Mouse (Mus musculus) cerebellum, adult 18-20 months (tissue): ENCODE measurements at regions not wholly inside any gene's neighbourhood (a gene's known extent, or its start where the extent isn't known, plus 50 kb on each side); places are given as distances from the start of the nearest gene placed in this dataset.

ENCODE experiments used
- DNase-seq, 2 experiments: peaks; one replicate each; pipeline ENCODE4 v3.0.0; 2021

- no peak for DNase-seq
Observed at GRCm38 (mm10) chr10:95085688-95086268, 141.1 kb upstream of the Plxnc1 start.

DNA sequence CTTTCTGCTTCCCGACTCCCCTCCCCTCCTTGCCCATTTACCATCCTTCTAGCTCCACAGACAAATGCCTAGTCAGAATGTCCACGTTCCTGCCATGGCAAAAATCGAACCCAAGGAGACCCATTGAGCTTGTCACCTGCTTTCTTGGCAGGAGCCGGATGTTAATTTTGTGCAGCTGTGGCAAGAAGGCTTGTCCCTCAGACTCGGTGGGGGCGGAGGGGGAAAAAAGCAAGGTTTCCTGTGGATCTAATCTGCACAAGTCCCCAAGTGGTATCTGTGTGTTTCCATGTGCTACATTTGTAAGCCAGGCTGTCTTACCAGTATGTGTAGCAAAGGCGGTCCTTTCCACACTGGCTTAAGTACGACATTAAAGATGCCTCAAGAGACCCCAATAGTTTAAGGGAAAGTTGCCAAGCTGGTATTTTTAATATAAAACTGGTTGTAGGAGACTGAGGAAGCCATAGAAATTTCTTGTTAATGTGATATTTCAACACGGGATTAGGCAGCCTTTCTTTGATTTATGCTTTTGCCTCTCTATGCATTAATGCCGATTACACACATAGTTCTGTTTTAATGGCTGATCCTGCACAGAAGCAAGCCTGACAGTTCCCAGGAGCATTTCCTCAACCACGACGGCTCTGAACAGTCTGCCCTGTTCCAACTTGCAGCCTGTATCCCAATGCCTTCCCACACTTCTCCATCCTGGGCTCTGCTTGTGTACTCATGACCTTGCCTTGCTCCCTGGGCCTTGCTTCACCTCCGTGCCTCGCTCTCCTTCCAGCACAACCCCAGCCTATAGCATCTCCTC lies 138.9 kb upstream of the Plxnc1 start:
- DNase-seq, result no peak

GRCm38 (mm10) chr10:95082634-95083033 lies 138.0 kb upstream of the Plxnc1 start:
- no peak for DNase-seq

DNA sequence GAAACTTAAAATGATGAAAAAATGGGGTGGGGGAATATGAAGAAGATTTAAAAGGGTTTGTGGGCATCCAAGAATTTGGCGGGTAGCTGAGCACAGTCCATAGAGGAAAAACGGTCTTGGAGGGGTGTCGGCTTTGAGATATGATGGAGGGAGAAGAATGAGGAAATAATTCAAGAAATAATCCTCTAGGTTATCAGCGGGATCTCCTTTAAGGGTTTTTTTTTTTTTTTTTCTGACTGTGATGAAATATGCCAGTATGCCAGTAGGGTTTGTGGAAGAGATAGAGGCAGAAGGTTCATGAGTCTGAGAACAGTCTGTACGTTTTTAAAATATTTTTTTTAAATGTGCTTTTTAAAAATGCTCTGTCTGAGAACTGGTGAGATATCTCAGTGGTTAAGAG lies 135.3 kb upstream of the Plxnc1 start:
- DNase-seq, result no peak

GRCm38 (mm10) chr10:95076421-95076820 lies 131.8 kb upstream of the Plxnc1 start:
- no peak for DNase-seq

- DNase-seq, result no peak
Observed at GRCm38 (mm10) chr10:95075897-95076296, 131.3 kb upstream of the Plxnc1 start.

DNA sequence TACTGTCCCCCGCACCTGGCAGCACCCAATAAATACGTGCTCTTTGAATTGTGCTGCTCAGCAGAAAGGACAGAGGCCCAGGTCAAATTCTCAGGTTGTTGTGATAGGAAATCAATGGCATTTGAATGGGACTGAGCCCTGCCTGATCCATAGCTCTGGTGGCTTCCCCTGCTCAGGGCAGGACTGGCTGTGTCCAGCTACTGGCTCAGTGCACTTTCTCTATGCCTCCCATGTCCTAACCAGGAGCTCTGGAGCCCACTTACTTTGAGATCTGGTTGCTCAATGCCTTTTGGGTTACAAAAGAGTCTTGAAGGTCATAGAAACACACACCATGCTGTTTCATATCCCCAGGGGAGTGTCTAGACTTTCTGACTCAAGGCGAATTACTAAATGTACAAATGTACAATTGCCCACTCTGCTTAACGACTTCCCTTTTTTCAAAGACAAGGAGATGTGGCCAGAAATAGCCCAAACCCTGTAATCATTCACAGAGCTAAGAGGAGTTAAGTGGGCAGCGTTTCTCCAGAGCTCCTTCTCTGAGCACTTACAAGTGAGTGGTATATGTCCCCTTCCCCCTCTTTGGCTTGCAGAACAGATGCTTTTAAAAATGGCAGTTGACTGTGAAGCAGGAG lies 130.4 kb upstream of the Plxnc1 start:
- no peak for DNase-seq

DNA sequence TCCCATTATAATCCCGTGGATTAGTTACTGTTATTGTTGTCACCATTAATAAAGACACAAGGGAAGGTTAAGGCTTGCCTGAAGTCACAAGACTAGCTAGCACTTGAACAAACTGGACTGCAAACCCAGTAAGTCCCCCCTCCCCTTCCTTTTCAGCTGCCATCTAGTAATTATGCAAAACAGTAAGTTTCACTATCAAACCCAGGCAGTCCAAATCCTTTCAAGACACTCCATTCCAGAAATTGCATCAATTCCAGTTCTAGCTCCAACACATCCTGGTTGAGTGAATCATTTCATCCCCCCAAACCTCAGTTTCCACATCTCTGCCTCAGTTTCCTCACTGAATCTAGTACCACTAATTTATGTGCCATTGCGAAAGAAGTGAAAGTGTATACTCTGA lies 129.7 kb upstream of the Plxnc1 start:
- DNase-seq, result no peak

GRCm38 (mm10) chr10:95067971-95068370 lies 123.3 kb upstream of the Plxnc1 start:
- DNase-seq, result no peak

DNA sequence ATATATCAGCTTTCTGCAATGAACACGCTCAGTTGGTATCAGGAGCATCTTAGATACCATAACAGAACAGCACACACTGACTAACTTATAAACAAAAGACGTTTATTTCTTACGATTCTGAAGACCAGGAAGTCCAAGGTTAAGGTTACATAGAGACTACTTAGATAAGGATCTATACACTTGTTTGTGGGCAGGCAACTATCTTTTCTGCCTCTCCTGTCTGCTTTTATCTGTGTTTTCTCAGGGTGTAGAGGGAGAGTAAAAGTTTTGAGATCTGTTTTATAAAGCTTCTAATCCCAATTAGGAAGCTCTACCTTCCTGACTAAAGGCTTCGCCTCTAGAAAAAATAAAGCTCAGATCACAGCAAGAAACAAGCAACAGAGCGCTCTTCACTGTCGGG lies 122.1 kb upstream of the Plxnc1 start:
- DNase-seq, result no peak

- DNase-seq, result no peak
Observed at GRCm38 (mm10) chr10:95059486-95060091, 115.0 kb upstream of the Plxnc1 start.

GRCm38 (mm10) chr10:95059078-95059477 lies 114.4 kb upstream of the Plxnc1 start:
- DNase-seq, result no peak

GRCm38 (mm10) chr10:95057051-95057714 lies 112.5 kb upstream of the Plxnc1 start:
- no peak for DNase-seq

GRCm38 (mm10) chr10:95056541-95056940 lies 111.9 kb upstream of the Plxnc1 start:
- no peak for DNase-seq

DNA sequence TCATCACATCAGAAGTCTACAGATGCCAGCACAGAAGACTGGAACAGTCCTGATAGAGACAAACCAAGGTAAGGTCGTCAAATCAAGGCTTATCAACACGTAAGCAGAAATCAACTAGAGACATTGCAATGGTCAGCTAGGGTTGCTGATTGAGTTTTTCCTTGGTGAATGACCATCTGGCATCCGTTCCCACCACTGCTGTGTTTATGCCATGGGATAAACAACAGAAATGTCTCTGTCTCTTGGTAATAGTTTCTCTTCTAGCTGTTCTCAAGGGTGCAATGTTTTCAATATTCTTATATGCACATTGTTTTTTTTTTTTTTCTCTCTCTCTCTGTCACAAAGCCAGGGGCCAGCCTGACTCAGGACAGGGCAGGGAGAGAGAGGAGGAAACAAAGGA lies 110.2 kb upstream of the Plxnc1 start:
- DNase-seq, result no peak

GRCm38 (mm10) chr10:95048790-95049189 lies 104.2 kb upstream of the Plxnc1 start:
- no peak for DNase-seq

GRCm38 (mm10) chr10:95043978-95044377 lies 99.3 kb upstream of the Plxnc1 start:
- no peak for DNase-seq

GRCm38 (mm10) chr10:95040258-95040895 lies 95.7 kb upstream of the Plxnc1 start:
- DNase-seq, result no peak

- DNase-seq, result no peak
Observed at GRCm38 (mm10) chr10:95036043-95036697, 91.5 kb upstream of the Plxnc1 start.

DNA sequence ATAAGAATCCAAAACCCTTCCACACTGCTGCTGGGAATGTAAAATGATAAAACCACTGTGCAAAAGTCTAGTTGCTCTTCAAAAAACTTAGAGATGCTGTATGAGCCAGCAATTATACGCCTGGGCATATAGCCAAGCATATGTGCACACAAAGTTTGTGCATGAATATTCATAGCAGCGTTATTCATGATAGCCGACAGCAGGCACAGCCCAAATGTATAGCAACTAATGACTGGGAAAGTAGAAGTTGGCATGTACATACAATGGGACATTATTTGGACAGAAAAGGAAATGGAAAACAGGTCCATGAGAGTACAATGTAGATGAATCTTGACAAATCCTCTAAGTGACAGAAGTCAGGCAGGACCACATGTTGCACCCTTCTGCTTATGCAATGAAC lies 90.7 kb upstream of the Plxnc1 start:
- DNase-seq, result no peak

DNA sequence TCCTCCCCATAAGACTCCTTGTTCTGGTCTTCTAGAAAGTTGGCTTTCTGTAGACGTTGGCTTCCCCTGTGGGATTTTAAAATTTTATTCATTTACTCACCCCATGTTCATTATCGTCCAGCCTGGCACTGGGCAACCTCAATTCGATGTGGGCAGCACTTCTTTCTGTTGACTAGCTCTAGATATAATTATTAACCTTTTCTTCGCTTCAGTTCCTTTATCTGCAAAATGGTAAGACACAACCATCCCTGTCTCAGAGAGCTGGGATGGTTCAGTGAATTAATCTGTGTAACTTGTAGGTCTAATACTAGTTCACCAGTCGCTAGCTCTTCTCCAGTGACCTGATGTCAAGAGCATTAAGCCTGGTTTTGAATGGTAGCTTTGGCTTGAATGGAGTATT lies 89.9 kb upstream of the Plxnc1 start:
- DNase-seq, result no peak
